Mouse (Mus musculus) hindbrain, embryonic 15.5 days (tissue): ENCODE results near the gene Parp6. TPM values are rescaled to one million over a fixed set of nuclear protein-coding genes. Genes with fewer than 3 reads are reported as not detected.

Experiments used
- ATAC-seq: fragments of 200-750 bp; cut with Nextera tagmentation; 2 replicates; pipeline ENCODE4 v1.8.0; 2017; ENCODE audit warnings: low read depth, moderate number of reproducible peaks, moderate TSS enrichment; ENCODE audit not compliant: low FRiP score
- H3K27ac ChIP-seq: fragments of 300-500 bp; sonication (generic); replicated peaks from 2 replicates; pipeline ENCODE4 v1.5.1; 2015; ENCODE audit warnings: mild to moderate bottlenecking, inconsistent platforms
- H3K27me3 ChIP-seq: fragments of 300-500 bp; sonication (generic); 2 replicates; pipeline ENCODE4 v1.6.1; 2015; ENCODE audit warnings: control low read depth, inconsistent platforms
- H3K36me3 ChIP-seq: fragments of 300-500 bp; sonication (generic); 2 replicates; pipeline ENCODE4 v1.6.1; 2015; ENCODE audit warnings: control low read depth, inconsistent platforms
- H3K4me1 ChIP-seq: fragments of 300-500 bp; sonication (generic); replicated peaks from 2 replicates; pipeline ENCODE4 v1.6.1; 2015; ENCODE audit warnings: control low read depth, inconsistent platforms
- H3K4me2 ChIP-seq: fragments of 300-500 bp; sonication (generic); 2 replicates; pipeline ENCODE4 v1.6.1; 2015; ENCODE audit warnings: moderate library complexity, mild to moderate bottlenecking, inconsistent platforms
- H3K4me3 ChIP-seq: fragments of 300-500 bp; sonication (generic); 2 replicates; pipeline ENCODE4 v1.5.1; 2015; ENCODE audit warnings: mild to moderate bottlenecking, inconsistent platforms
- H3K9ac ChIP-seq: fragments of 300-500 bp; sonication (generic); 2 replicates; pipeline ENCODE4 v1.6.1; 2015; ENCODE audit warnings: inconsistent platforms
- H3K9me3 ChIP-seq: fragments of 300-500 bp; sonication (generic); 2 replicates; pipeline ENCODE4 v1.6.1; 2016; ENCODE audit warnings: control low read depth, inconsistent platforms
- WGBS: fragments of 180-500 bp; shearing (Covaris S2); methylation state at CpG from one replicate; pipeline ENCODE4 v1.1.7; 2015; 5-methylcytosine and 5-hydroxymethylcytosine counted together
- polyA plus RNA-seq: library from polyadenylated mRNA; unstranded; fragments of >200 nt; fragmentation: Nextera tagmentation; extraction: Ambion mirVana; gene quantifications from 2 replicates; pipeline ENCODE4 v1.2.1, GENCODE M21; 2015

Gene Parp6
- polyA plus RNA-seq, 1 experiment from 2014 or later: 210 TPM

- 63% methylated on average over 16 of the region's 16 CpGs for WGBS
- ATAC-seq: no peak
These were observed 77.7 kb downstream of the Parp6 start for GRCm38 (mm10) chr9:59694571-59695450.

DNA sequence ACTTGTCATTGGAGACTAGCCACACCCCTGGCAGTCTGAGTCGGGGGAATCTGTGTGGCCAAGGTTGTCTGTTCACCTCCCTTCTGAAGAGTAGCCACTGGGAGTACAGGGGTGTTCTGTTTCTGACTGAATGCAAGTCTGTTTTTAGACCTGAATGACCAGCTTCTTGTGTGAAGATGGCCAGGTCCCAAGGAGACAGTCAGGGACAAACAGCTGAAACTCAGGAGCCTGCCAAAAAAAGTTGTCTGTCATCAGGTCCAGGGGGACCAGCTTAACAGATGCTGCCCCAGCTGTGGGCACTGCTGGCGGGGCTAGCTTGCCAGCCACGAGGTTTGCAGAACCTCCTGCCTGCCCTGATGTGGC lies 78.3 kb downstream of the Parp6 start:
- Histone ChIP-seq H3K9ac (no peak overlapping the region), H3K4me1 (peaks cover 13% of the 10 kb centered on the region), H3K4me2 (no peak overlapping the region), H3K36me3 (no peaks in the 10 kb centered on the region), H3K27me3 (no peaks in the 10 kb centered on the region), H3K9me3 (no peaks in the 10 kb centered on the region), H3K4me3 (no peak overlapping the region), H3K27ac (no peak overlapping the region)
- 48% methylated on average over 3 of the region's 3 CpGs for WGBS
- ATAC-seq: 0 out of 2 replicates have a peak, but pooled peaks have one; percentile 9

More at GRCm38 (mm10) chr9:59694571-59695450, 77.7 kb downstream of the Parp6 start:
- Histone ChIP-seq H3K4me1 (peaks cover 13% of the 10 kb centered on the region), H3K9ac (no peak overlapping the region), H3K4me2 (no peak overlapping the region), H3K27me3 (no peaks in the 10 kb centered on the region), H3K27ac (no peak overlapping the region), H3K9me3 (no peaks in the 10 kb centered on the region), H3K36me3 (no peaks in the 10 kb centered on the region), H3K4me3 (no peak overlapping the region)

DNA sequence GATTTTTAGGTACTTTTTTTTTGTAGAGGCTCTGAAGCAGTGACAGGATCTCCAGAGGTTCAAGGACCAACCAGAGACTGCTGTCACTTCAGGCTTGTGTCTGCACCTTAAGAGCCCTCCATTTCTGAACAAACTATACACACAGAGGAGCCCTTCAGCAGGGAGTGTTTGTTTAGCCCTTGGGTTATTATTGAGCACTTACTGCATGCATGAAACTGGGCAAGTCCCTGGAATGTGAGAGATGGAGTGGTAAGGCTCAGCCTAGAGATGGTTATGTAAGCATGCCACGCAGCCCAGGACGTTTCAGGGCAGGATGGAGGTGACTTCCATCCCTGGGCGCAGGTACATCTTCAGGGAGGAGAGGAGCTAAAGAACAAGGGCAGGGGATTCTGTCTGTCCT lies 79.3 kb downstream of the Parp6 start:
- 87% methylated on average over 3 of the region's 3 CpGs for WGBS
- Histone ChIP-seq H3K27me3 (no peaks in the 10 kb centered on the region), H3K4me3 (no peak overlapping the region), H3K4me2 (no peak overlapping the region), H3K9me3 (no peaks in the 10 kb centered on the region), H3K4me1 (peaks cover 12% of the 10 kb centered on the region), H3K36me3 (no peaks in the 10 kb centered on the region), H3K9ac (no peak overlapping the region), H3K27ac (no peak overlapping the region)
- ATAC-seq: no peak

Other genes starting within 250 kb of the Parp6 start
- gene Arih1, start 130.7 kb upstream of the Parp6 start, polyA plus RNA-seq: 16.9 and 17.2 TPM in 2 replicates
- 61.2 and 64.2 TPM in 2 replicates for gene Hexa, start 77.7 kb upstream of the Parp6 start, polyA plus RNA-seq
- gene Tmem202, start 77.4 kb upstream of the Parp6 start, polyA plus RNA-seq: 0.88 and 1.5 TPM in 2 replicates
- 45.4 and 48.4 TPM in 2 replicates for gene Celf6, start 39.4 kb upstream of the Parp6 start, polyA plus RNA-seq
- 1,018 and 1,098 TPM in 2 replicates for gene Pkm, start 39.1 kb downstream of the Parp6 start, polyA plus RNA-seq
- 3.9 and 5.2 TPM in 2 replicates for gene Gramd2, start 62.9 kb downstream of the Parp6 start, polyA plus RNA-seq
- 10.2 and 11.8 TPM in 2 replicates for gene Senp8, start 133.4 kb downstream of the Parp6 start, polyA plus RNA-seq
- 24.6 and 25.1 TPM in 2 replicates for gene Myo9a, start 133.6 kb downstream of the Parp6 start, polyA plus RNA-seq